Mouse (Mus musculus): ENCODE measurements around the gene Arhgef18. TPM values are rescaled to one million over a fixed set of nuclear protein-coding genes. Genes with fewer than 3 reads are reported as not detected.
A peak's percentile ranks its signal among the peaks of the same experiment; 100 is the strongest.

Gene Arhgef18
- polyA plus RNA-seq (2021): 37.0 TPM

DNA sequence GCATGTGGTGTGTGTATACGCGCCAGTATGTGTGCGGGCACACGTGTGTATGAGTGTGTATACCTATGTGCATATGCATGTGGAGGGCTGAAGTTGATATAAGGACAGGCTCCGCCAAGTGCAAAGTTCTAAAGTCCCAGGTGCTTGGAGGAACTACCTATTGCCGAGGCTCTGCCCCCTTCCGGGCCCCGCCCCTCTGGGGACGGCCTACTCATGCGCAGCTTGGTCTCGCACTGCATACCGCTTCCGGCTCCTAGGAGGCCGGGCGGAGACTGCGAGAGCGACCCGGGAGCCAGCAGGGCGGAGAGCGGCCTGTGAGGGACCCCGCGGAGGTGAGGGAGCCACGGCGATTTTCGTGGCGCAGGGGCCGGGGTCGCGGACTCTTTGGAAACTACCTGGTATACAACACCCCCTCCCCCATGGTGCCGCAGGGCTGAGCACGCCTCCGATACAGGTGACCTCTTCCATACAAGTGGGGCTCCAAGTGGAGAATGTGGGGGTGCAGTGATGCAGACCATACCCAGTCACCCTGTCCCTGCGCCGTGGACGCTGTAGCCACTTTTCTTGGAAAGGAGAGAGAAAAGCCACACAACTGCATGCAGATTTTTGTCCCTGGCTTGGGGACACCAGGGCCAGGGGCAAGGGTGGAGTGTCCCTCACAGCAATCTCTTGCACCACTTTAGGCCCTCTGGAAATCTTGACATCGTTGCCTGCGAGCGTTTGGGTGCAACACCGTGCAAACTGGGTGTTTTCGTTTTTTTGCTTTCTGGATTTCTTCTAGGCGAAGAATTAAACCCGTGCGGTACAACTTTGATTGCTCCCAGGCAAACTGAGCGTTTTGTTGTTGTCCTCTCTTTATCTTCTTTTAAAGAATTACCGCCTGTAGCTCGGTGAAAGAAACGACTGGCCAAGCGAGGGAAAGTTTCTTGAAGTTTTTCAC is at the start of gene Arhgef18:
Gene Arhgef18, plus strand, starts transcription at position 236 of the 940 bp plus-strand sequence.
- POLR2A ChIA-PET: interaction anchor here (0.6 to 1.5 kb wide), 3 partner anchors 39 to 101 kb away, joined by 3 to 4 read pairs (median 3); no protein-coding TSS in a partner anchor
- CTCF ChIA-PET: interaction anchor here (0.7 to 2.8 kb wide), 7 partner anchors 12 to 57 kb away, joined by 3 to 18 read pairs (median 4); no protein-coding TSS in a partner anchor
- TF ChIP-seq CTCF (IDR thresholded peaks at IDR 0.05): no peak
- H3K27me3 ChIP-seq: no peaks in the 10 kb centered on the region
- ATAC-seq (peak; percentile 89), DNase-seq (ENCODE audit: low read depth, low spot score) (no peak)
- in situ Hi-C loops (cut with MboI; ENCODE audit: low pct_unique_long_range_greater_than_20kb): no loop called here

DNA sequence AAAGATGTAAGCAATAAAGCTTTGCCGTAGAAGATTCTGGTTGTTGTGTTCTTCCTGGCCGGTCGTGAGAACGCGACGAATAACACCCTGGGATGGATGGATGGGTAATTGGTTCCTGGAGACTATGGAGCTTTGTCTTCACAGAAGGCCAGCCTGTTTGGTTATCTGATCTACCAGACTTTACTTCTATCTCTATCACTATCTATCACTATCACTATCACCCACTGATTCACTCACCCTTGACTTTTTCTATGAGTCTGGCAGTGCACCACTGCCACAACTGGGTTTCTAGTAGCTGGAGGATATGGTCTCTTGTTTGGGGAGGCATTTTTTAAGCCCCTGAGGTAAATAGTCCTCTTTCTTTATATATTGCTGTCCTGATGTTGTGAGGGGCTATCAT is 47.5 kb upstream of the Arhgef18 start:
- in situ Hi-C loops (cut with MboI; ENCODE audit: low pct_unique_long_range_greater_than_20kb): no loop called here
- ATAC-seq (no peak), DNase-seq (ENCODE audit: low read depth, low spot score) (no peak)
- no peaks in the 10 kb centered on the region for H3K27me3 ChIP-seq
- CTCF ChIA-PET: interaction anchor here (1.3 to 2.2 kb wide), 3 partner anchors 9 to 175 kb away, joined by 3 to 15 read pairs (median 3); no protein-coding TSS in a partner anchor
- no peak for TF ChIP-seq CTCF (IDR thresholded peaks at IDR 0.05)
- POLR2A ChIA-PET: no interaction called here

DNA sequence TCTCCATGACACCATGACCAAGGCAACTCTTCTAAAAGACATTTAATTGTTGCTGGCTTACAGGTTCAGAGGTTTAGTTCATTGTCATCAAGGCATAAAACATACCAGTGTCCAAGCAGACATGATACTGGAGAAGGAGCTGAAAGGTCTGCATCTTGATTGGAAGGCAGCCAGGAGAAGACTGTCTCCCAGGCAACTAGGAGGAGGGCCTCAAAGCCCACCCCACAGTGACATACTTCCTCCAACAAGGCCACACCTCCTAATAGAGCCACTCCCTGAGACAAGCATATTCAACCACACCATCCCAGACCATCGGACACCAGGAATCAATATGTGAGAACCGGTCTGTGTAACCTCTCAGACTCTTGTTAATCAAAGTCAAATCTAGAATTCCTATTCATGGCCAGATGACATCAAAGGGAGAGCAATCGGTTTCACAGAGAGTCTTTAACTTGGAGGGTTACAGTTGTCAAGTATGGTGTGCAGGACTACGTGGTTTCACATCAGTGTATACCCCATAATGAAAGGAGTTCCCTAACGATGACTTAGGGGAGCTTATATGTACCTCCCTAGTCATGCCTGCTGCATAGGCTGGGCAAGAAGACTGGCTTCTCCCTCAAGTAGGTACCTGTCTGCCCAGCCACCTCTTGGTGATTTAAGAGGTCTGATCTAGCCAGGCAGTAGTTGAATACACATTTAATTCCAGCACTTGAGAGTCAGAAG is 46.0 kb upstream of the Arhgef18 start:
- no peak for TF ChIP-seq CTCF (IDR thresholded peaks at IDR 0.05)
- ChIA-PET POLR2A (no interaction called here), CTCF (interaction anchor here (1.1 to 2.2 kb wide), 3 partner anchors 11 to 41 kb away, joined by 4 to 15 read pairs (median 5); no protein-coding TSS in a partner anchor)
- in situ Hi-C loops (cut with MboI; ENCODE audit: low pct_unique_long_range_greater_than_20kb): no loop called here
- no peak for DNase-seq (ENCODE audit: low read depth, low spot score)
- no peaks in the 10 kb centered on the region for H3K27me3 ChIP-seq
- no peak for ATAC-seq

DNA sequence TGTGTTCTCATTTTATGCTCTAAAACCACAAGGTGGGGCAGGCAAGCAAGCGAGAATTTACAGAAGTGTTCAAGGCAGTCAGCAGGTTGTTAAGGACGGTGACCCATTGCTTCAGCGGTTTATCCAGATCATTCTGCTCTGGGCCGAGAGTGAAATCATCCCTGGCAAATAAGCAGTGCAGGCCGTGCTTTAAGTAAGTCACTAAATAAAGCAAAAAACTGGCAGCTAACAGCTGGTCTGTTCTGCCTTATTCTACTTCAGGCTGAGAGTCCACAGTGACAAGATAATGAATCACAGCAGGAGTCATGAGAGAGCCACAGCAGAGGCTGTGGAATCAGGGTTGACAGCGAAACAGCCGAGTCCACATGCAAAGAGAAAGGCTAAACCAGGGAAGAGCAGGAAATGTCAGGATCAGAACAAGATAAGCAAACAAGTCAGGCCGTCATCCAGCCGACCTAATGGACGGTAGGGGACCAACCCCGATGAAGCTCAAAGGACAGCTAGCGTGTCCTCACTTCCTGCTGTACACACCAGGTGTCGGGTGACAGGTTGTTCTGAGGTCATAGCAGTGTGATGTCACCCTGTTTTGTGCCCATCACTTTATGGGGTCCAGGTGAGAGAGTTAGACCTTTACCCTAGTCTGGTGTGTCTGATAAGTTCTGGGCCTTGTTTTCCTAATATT is 44.5 kb upstream of the Arhgef18 start:
- in situ Hi-C loops (cut with MboI; ENCODE audit: low pct_unique_long_range_greater_than_20kb): no loop called here
- POLR2A ChIA-PET: no interaction called here
- peak; percentile 21 for TF ChIP-seq CTCF (IDR thresholded peaks at IDR 0.05)
- H3K27me3 ChIP-seq: no peaks in the 10 kb centered on the region
- CTCF ChIA-PET: interaction anchor here (1.3 to 3.2 kb wide), 4 partner anchors 11 to 120 kb away, joined by 3 to 22 read pairs (median 4); no protein-coding TSS in a partner anchor
- peak; percentile 10 for DNase-seq (ENCODE audit: low read depth, low spot score)
- ATAC-seq: peak; percentile 44

DNA sequence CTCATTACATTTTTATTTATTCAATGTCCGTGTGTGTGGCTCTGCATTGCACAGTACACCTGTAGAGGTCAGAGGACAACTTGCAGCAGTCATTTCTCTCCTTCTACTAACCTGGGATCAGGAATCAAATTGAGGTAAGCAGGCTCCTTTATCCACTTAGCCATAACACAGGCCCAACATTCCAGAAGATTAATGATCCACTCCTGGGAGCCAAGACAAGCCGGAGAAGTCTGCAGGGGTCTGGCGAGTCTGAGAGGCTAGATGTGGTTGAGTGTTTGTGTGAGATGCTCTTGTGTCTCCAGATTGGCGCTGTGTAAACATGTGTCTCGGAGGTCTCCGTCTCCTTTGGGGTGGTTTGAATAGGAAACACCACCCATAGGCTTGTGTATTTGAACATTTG is 42.1 kb upstream of the Arhgef18 start:
- peak; percentile 57 for ATAC-seq

DNA sequence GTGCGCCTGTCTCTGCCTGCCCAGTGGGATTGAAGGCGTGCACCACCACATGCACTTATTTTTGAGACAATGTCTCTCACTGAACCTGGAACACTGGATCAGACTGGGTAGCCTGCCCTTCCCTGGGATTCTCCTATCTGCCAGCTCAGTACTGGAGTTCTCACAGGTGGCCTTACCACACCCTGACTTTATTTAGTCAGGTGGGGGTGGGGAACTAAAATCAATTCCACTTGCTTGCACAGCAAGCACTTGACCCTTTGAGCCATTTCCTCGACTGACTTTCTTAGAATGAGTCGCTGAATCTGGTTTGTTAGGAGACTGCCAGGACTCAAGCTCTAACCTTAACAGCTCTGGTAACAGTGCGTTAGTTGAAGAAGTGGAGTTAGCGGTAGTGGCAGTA is 40.1 kb upstream of the Arhgef18 start:
- ATAC-seq: no peak
- no peak for TF ChIP-seq CTCF (IDR thresholded peaks at IDR 0.05)
- DNase-seq (ENCODE audit: low read depth, low spot score): no peak
- ChIA-PET POLR2A (no interaction called here), CTCF (no interaction called here)
- in situ Hi-C loops (cut with MboI; ENCODE audit: low pct_unique_long_range_greater_than_20kb): loop anchor here (10.0 kb wide), 1 partner anchor 322 kb away; the partner anchor contains the start of genes Fcor and Trappc5
- H3K27me3 ChIP-seq: no peaks in the 10 kb centered on the region

More for the DNA sequence above, 42.1 kb upstream of the Arhgef18 start:
- in situ Hi-C loops (cut with MboI; ENCODE audit: low pct_unique_long_range_greater_than_20kb): loop anchor here (10.0 kb wide), 1 partner anchor 324 kb away; the partner anchor contains the start of genes Fcor and Trappc5
- ChIA-PET CTCF (no interaction called here), POLR2A (interaction anchor here (0.8 kb wide), 1 partner anchor 345 kb away, joined by 6 read pairs; no protein-coding TSS in a partner anchor)
- no peak for TF ChIP-seq CTCF (IDR thresholded peaks at IDR 0.05)
- H3K27me3 ChIP-seq: no peaks in the 10 kb centered on the region
- peak; percentile 6 for DNase-seq (ENCODE audit: low read depth, low spot score)

DNA sequence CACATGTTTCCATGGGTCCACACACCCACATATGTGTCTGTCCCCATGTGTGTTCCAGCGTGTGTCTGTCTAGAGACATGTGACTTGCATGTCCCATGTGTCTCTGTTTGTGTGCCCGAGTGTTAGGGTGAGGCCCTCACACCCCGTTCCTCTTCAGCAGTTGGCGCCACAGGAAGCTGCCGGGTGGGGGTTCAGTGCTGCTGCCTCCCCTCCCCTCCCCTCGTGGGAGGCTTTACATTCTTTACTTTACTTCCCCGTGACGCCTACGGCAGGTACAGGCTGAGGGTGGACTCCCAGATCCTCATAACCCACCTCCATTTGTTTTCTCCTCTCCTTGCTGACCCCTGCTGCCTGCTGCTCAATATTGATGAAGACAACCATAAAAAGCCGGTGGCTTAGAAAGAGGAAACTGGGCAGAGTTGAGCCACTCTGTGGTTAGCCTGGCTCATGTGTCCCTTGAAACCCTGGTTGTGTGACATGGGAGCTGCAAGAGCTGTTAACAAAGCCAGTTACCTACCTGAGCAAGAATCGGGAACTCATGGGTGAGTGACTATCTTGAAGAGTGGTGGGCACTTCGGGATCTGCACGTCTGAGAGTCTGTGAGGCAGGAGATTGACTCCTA is 39.5 kb upstream of the Arhgef18 start, which contains the start of gene A430078G23Rik:
Gene A430078G23Rik, plus strand, starts transcription at position 227 of the 622 bp plus-strand sequence.
- DNase-seq (ENCODE audit: low read depth, low spot score) (no peak), ATAC-seq (no peak)
- no peak for TF ChIP-seq CTCF (IDR thresholded peaks at IDR 0.05)
- in situ Hi-C loops (cut with MboI; ENCODE audit: low pct_unique_long_range_greater_than_20kb): loop anchor here (10.0 kb wide), 1 partner anchor 322 kb away; the partner anchor contains the start of genes Fcor and Trappc5
- no peaks in the 10 kb centered on the region for H3K27me3 ChIP-seq
- POLR2A ChIA-PET: no interaction called here
- CTCF ChIA-PET: no interaction called here

DNA sequence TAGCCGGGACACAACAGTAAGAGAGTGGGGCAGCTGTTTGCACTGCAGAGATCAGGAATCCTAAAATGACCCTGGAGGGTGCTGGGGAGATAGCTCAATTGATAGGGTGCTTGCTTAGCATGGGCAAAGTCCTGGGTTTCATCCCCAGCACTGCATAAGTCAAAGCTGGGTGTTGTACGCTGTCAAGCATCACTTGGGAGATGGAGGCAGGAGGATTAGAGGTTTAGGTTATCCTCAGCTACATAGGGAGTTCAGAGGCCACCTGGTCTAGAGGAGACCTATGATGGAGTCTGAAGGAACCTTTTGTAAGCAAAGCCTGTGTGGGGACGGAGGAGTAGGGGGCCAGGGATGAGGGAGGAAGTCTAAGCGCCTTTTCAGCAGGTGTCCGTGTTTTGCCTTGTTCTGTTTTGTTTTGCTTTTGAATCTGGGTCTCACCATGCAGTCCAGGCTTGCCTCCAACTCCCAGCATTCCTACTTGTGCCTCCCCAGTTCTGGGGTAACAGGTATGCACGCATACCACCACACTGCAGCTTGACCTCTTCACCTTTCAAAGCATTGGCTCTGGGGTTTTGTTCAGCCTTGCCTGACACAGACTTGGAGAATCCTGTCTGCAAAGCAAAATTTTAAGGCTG is 38.9 kb upstream of the Arhgef18 start:
- CTCF ChIA-PET: no interaction called here
- TF ChIP-seq CTCF (IDR thresholded peaks at IDR 0.05): no peak
- no peaks in the 10 kb centered on the region for H3K27me3 ChIP-seq
- ATAC-seq (no peak), DNase-seq (ENCODE audit: low read depth, low spot score) (no peak)
- POLR2A ChIA-PET: no interaction called here
- in situ Hi-C loops (cut with MboI; ENCODE audit: low pct_unique_long_range_greater_than_20kb): loop anchor here (10.0 kb wide), 1 partner anchor 321 kb away; the partner anchor contains the start of genes Fcor and Trappc5

DNA sequence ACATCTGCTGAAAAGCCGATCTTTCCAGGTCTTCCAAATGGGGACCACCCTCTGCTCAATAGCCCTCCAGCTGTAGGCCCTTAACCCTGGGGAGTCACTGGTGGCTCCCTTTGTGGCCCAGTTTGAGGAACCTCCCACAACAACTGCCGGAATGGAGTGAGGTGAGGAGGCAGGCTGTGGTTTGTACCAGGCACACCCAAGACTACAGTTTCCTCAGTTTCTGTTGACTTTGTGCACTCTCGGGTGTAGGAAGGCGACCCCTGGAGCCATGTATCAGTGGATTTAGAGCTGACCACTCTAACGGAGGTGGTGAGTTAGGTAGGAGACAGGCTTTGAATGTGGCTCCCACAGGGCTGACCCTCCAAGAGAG is 38.4 kb upstream of the Arhgef18 start:
- no peak for DNase-seq (ENCODE audit: low read depth, low spot score)
- in situ Hi-C loops (cut with MboI; ENCODE audit: low pct_unique_long_range_greater_than_20kb): loop anchor here (10.0 kb wide), 1 partner anchor 320 kb away; the partner anchor contains the start of genes Fcor and Trappc5
- no peaks in the 10 kb centered on the region for H3K27me3 ChIP-seq
- no peak for TF ChIP-seq CTCF (IDR thresholded peaks at IDR 0.05)
- CTCF ChIA-PET: interaction anchor here (1.2 to 1.3 kb wide), 2 partner anchors 17 to 34 kb away, joined by 4 read pairs; no protein-coding TSS in a partner anchor
- POLR2A ChIA-PET: interaction anchor here (0.6 to 1.1 kb wide), 2 partner anchors 16 to 17 kb away, joined by 3 to 5 read pairs; no protein-coding TSS in a partner anchor
- ATAC-seq: no peak
